Mouse (Mus musculus): ENCODE measurements around the gene Mrpl54. TPM values are rescaled to one million over a fixed set of nuclear protein-coding genes. Genes with fewer than 3 reads are reported as not detected.
A peak's percentile ranks its signal among the peaks of the same experiment; 100 is the strongest.
"Not testable (repeated sequence)": the region's sequence is repeated elsewhere in the genome, so short reads cannot be mapped to it uniquely, and the experiment has no call there.

Gene Mrpl54
- polyA plus RNA-seq, 1 experiment from 2014 or later = 138 TPM

- Histone ChIP-seq H3K4me2 (peak within 1 kb of the TSS; percentile 79), H3K4me1 (peaks cover 58% of the 10 kb centered on the region), H3K4me3 (replicated peaks) (peak within 1 kb of the TSS; percentile 81), H3K27ac (no peak within 1 kb of the TSS), H3K9ac (peak within 1 kb of the TSS; percentile 83), H3K27me3 (peaks cover 37% of the 10 kb centered on the region), H3K36me3 (replicated peaks) (no peaks in the 10 kb centered on the region; the same call in 1 of the 2 replicates), H3K9me3 (no peaks in the 10 kb centered on the region)
- 10% methylated on average over 29 of the region's 29 CpGs for WGBS
- ATAC-seq (ENCODE audit: low FRiP score) = peak; percentile 75
Measured at GRCm38 (mm10) chr10:81232580-81233225, 34.0 kb downstream of the Mrpl54 start, which contains the start of gene Zfr2. Zfr2 (plus strand) TSS chr10:81233155.

- no peak for ATAC-seq (ENCODE audit: low FRiP score)
- no peaks in the 10 kb centered on the region for H3K9me3 ChIP-seq
- peak overlapping the region; percentile 60 for H3K4me2 ChIP-seq
- H3K4me1 ChIP-seq = peaks cover 53% of the 10 kb centered on the region
- H3K4me3 ChIP-seq (replicated peaks) = peak overlapping the region; percentile 63
- H3K36me3 ChIP-seq (replicated peaks) = no peaks in the 10 kb centered on the region
- peaks cover 35% of the 10 kb centered on the region for H3K27me3 ChIP-seq
- peak overlapping the region; percentile 65 for H3K27ac ChIP-seq
- 47% methylated on average over 7 of the region's 7 CpGs for WGBS
- H3K9ac ChIP-seq = 0 out of 2 replicates have a peak overlapping the region, but pooled peaks have one; percentile 1
Measured at GRCm38 (mm10) chr10:81231436-81231835, 35.3 kb downstream of the Mrpl54 start.

GRCm38 (mm10) chr10:81230438-81231332 lies 36.0 kb downstream of the Mrpl54 start, which contains the start of gene Atcay:
Atcay (minus strand) TSS chr10:81230833.
- no peaks in the 10 kb centered on the region for H3K36me3 ChIP-seq (replicated peaks)
- H3K4me3 ChIP-seq (replicated peaks) = peak within 1 kb of the TSS; percentile 63
- no peaks in the 10 kb centered on the region for H3K9me3 ChIP-seq
- ATAC-seq (ENCODE audit: low FRiP score) = peak; percentile 88
- WGBS = 4% methylated on average over 27 of the region's 27 CpGs
- H3K9ac ChIP-seq = peak within 1 kb of the TSS; percentile 82
- H3K4me1 ChIP-seq = peaks cover 53% of the 10 kb centered on the region
- peak within 1 kb of the TSS; percentile 81 for H3K27ac ChIP-seq
- peaks cover 35% of the 10 kb centered on the region for H3K27me3 ChIP-seq
- H3K4me2 ChIP-seq = peak within 1 kb of the TSS; percentile 60

GRCm38 (mm10) chr10:81229735-81230437 lies 36.8 kb downstream of the Mrpl54 start:
- H3K4me3 ChIP-seq (replicated peaks) = peak overlapping the region; percentile 63

GRCm38 (mm10) chr10:81223731-81224130 lies 43.0 kb downstream of the Mrpl54 start:
- whole genome bisulfite sequencing = 68% methylated on average over 2 of the region's 2 CpGs
- peaks cover 33% of the 10 kb centered on the region for H3K36me3 ChIP-seq (replicated peaks)

More at GRCm38 (mm10) chr10:81229735-81230437, 36.8 kb downstream of the Mrpl54 start:
- ATAC-seq (ENCODE audit: low FRiP score) = no peak
- Histone ChIP-seq H3K4me2 (peak overlapping the region; percentile 60), H3K36me3 (replicated peaks) (no peaks in the 10 kb centered on the region), H3K9ac (peak overlapping the region; percentile 82), H3K27me3 (peaks cover 35% of the 10 kb centered on the region), H3K27ac (peak overlapping the region; percentile 81), H3K9me3 (no peaks in the 10 kb centered on the region), H3K4me1 (peaks cover 53% of the 10 kb centered on the region)
- 13% methylated on average over 20 of the region's 20 CpGs for WGBS

GRCm38 (mm10) chr10:81221402-81222015 lies 45.2 kb downstream of the Mrpl54 start:
- Histone ChIP-seq H3K4me3 (replicated peaks) (no peak overlapping the region), H3K27me3 (no peaks in the 10 kb centered on the region), H3K4me1 (no peaks in the 10 kb centered on the region), H3K9me3 (no peaks in the 10 kb centered on the region), H3K27ac (no peak overlapping the region), H3K4me2 (no peak overlapping the region), H3K36me3 (replicated peaks) (peaks cover 42% of the 10 kb centered on the region), H3K9ac (no peak overlapping the region)
- ATAC-seq (ENCODE audit: low FRiP score) = no peak
- 83% methylated on average over 5 of the region's 5 CpGs for WGBS

More at GRCm38 (mm10) chr10:81223731-81224130, 43.0 kb downstream of the Mrpl54 start:
- not testable (repeated sequence) for H3K27ac ChIP-seq; H3K4me1 ChIP-seq; H3K4me2 ChIP-seq; H3K4me3 ChIP-seq (replicated peaks); H3K27me3 ChIP-seq; ATAC-seq (ENCODE audit: low FRiP score); H3K9me3 ChIP-seq; H3K9ac ChIP-seq

- Histone ChIP-seq H3K27me3 (no peaks in the 10 kb centered on the region), H3K4me3 (replicated peaks) (no peak overlapping the region), H3K27ac (no peak overlapping the region), H3K36me3 (replicated peaks) (peaks cover 54% of the 10 kb centered on the region), H3K4me2 (no peak overlapping the region), H3K9me3 (no peaks in the 10 kb centered on the region), H3K4me1 (no peaks in the 10 kb centered on the region), H3K9ac (no peak overlapping the region)
- 32% methylated on average over 7 of the region's 7 CpGs for WGBS
- no peak for ATAC-seq (ENCODE audit: low FRiP score)
Measured at GRCm38 (mm10) chr10:81217964-81218363, 48.8 kb downstream of the Mrpl54 start.

- not testable (repeated sequence) for H3K27me3 ChIP-seq; H3K4me3 ChIP-seq (replicated peaks); ATAC-seq (ENCODE audit: low FRiP score); H3K4me1 ChIP-seq; H3K9ac ChIP-seq; H3K4me2 ChIP-seq; H3K27ac ChIP-seq; H3K9me3 ChIP-seq
- 35% methylated on average over 1 of the region's 1 CpGs for WGBS
- peaks cover 61% of the 10 kb centered on the region for H3K36me3 ChIP-seq (replicated peaks)
Measured at GRCm38 (mm10) chr10:81217267-81217666, 49.5 kb downstream of the Mrpl54 start.

GRCm38 (mm10) chr10:81216810-81217209 lies 49.9 kb downstream of the Mrpl54 start:
- Histone ChIP-seq H3K4me2 (no peak overlapping the region), H3K36me3 (replicated peaks) (peaks cover 62% of the 10 kb centered on the region), H3K4me1 (no peaks in the 10 kb centered on the region), H3K27ac (no peak overlapping the region), H3K4me3 (replicated peaks) (no peak overlapping the region), H3K27me3 (no peaks in the 10 kb centered on the region), H3K9ac (no peak overlapping the region), H3K9me3 (peaks cover 7% of the 10 kb centered on the region; the same call in 1 of the 2 replicates)
- WGBS = 85% methylated on average over 6 of the region's 6 CpGs
- ATAC-seq (ENCODE audit: low FRiP score) = no peak

- no peak overlapping the region for H3K4me3 ChIP-seq (replicated peaks)
- H3K9me3 ChIP-seq = peaks cover 7% of the 10 kb centered on the region; the same call in 1 of the 2 replicates
- no peak overlapping the region for H3K4me2 ChIP-seq
- H3K27me3 ChIP-seq = no peaks in the 10 kb centered on the region
- peaks cover 62% of the 10 kb centered on the region for H3K36me3 ChIP-seq (replicated peaks)
- ATAC-seq (ENCODE audit: low FRiP score) = no peak
- no peaks in the 10 kb centered on the region for H3K4me1 ChIP-seq
- H3K27ac ChIP-seq = no peak overlapping the region
- no peak overlapping the region for H3K9ac ChIP-seq
- WGBS = 91% methylated on average over 6 of the region's 6 CpGs
Measured at GRCm38 (mm10) chr10:81216260-81216659, 50.5 kb downstream of the Mrpl54 start.

All from forebrain, embryonic 12.5 days (tissue).